Mouse (Mus musculus) thymus, postnatal 10 days (tissue): ENCODE data around the gene Ubtd2.
"Not testable (repeated sequence)": the region's sequence is repeated elsewhere in the genome, so short reads cannot be mapped to it uniquely, and the experiment has no call there.

Source experiments
- DNase-seq, 2 experiments: peaks; one replicate each; pipeline ENCODE4 v3.0.0; 2021; ENCODE audit warnings: low spot score in 2 of 2

The Ubtd2 gene

DNA sequence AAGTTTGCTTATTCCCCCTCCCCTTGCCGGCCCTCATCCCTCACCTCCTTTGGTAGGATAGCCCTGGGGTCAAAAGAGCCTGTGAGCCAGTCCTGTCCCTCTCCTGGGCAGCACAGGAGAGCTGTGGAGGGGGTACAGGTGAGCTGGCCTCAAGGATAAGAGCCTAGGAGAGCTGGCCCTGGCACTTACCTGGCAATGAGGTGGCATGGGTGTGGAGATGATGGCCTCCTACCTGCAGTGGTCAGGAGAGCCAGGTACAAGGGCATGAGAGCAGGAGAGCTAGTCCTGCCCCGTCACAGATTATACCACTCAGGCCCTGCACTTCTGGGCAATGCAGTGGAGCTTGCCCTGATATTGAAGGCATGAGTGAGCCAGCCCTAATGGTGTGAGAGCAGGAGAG, 9.1 kb downstream of the Ubtd2 start:
- no peak for DNase-seq

DNA sequence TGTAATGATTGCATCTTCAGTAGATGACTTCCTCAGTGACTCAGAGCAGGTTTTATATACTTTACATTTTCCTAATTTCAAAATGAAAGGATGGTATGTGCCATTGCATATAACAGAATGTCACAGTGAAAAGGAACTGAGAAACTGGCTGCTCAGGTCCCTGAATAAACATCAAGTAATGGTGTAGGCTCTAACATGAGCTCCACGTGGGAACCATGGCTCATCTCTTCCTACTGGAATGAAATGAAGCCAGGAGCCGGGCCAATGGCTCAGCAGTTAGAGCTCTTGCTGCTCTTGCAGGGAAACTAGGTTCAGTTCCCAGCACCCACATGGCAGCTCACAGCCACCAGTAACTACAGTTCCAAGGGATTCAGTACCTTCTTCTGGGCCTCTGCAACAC, 16.8 kb downstream of the Ubtd2 start:
- no peak for DNase-seq

DNA sequence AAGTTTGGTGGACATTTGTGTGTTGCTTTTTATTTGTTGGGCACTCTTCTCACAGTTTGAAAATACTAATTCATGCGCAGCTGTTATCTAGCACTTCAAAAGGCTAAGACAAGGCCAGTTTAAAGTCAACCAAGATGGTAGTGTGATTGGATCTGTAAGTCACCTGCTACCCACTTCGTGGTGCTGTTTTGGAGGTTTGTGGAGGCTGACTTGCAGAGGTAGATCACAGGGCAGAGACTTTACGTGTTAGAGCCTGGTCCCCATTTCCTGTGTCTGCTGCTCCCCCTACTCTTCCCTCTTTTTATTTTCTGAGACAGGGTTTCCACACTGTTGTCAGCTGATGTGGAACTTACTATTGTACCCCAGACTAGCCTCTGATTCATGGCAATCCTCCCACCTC, 19.6 kb downstream of the Ubtd2 start:
- no peak for DNase-seq

DNA sequence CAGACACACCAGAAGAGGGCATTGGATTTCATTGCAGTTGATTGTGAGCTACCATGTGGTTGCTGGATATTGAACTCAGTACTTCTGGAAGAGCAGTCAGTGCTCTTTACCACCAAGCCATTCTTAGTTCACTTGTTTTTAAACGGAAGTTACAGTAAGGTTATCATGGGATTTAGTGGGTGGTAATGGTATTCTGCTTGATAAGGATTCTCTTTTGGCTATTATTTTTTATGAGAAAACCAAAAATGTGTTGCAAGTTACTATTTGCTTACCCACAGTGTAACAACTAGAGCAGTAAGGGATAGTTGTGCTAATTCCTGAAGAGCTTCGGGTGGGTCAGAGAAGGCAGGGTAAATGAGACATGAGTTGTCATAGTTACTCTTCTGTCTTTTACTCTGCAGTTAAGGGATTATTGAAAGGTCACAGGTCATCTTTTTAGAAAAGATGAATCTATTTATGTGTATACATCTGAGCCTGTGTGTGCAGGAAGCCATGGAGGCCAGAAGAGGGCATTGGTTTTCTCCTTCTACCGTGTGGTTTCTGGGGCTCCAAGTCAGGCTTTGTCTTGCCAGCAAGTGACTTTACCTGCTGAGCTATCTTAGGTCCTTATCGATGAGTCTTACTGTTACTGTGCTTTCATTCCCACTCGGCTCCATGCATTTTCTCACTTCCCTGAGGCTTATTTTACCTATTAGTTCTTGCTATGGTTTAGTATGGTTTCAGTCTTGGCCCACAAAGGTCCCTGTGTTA, 20.5 kb downstream of the Ubtd2 start:
- DNase-seq: no peak

DNA sequence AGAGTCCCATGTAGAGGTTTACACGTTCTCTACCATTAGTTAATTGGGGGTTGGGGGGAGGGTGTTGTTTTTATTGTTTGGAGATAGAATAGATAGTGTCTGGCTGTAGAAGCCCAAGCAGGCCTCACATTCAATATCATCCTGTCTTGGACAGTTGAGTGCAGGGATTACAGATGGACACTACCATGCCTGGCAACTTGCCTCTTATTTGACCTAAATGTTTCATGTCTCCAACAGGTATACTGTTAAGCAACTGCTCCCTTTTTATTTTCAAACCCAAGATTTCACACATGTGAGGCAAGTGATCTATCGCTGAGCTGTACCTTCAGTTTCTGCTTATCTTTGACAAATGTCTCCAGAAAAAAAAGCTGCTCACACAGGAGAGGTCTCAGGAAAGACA, 26.4 kb downstream of the Ubtd2 start:
- DNase-seq: no peak

DNA sequence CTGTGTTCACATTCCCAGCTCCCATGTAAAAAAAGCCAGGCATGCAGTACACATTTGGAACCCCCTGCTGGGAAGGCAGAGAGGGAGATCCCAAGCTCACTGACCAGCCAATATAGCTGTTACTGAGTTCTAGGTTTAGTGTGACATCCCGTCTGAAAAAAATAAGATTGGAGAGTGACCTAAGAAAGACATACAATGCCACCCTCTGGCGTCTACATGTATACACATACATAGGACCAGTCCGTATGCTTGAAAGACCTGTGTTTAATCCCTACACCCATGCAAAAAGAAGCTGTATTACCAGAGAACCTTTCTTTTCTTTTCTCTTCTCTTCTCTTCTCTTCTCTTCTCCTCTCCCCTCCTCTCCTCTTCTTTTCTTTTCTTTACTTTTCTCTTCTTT, 30.1 kb downstream of the Ubtd2 start:
- DNase-seq: no peak

DNA sequence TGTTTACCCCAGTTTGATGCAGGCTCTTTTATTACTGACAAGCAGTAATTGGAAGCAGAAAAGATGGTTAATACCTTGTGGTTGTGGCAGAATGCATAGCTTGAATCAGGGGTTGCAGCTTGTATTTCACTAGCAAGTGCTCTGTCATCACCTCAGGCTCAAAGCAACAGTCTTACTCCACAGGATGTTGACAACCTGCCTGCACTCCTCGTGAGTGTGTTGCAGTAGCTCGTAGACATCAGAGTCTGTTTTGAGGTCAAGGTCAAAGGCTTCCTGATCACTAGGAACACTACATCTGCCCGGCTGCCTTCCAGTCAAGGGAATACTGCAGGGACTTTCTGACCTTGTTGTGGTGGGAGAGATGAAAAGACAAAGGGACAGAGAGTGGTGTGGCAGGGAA, 31.5 kb downstream of the Ubtd2 start:
- peak in 1 of 2 experiments; percentile 5 for DNase-seq

DNA sequence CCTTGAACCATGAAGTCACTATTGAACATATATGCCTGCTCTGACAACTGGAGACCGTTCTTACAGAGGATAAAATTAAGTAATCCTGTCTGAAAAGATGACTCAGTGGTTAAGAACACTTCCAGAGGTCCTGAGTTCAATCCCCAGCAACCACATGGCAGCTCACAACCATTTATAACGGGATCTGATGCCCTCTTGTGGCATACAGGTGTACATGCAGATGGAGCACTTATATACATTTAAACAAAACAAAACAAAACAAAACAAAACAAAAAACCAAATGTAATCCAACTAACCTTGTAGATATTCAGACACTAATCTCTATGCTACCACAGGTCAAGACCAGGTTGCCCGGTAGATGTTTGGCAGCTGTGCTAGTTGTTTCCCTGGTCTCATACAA, 32.3 kb downstream of the Ubtd2 start:
- no peak for DNase-seq

DNA sequence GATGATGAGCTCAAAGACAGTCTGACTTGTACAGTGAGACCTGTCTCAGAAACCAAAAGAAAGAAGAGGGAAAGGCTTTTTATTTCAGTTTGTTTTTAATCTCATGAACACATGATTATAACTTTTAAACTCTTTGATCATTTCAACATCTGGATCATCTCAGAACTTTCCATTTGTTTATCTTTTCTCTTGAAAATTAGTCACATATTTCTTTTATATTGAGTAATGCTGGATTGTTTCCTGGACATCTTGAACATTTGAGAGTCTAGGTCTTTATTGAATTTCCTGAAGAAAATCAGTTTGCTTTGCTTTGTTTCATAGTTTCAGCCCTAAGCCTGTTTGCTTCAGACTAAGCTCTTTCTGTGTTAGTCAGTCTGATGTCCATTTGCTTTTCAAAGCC, 33.2 kb downstream of the Ubtd2 start:
- DNase-seq: no peak

DNA sequence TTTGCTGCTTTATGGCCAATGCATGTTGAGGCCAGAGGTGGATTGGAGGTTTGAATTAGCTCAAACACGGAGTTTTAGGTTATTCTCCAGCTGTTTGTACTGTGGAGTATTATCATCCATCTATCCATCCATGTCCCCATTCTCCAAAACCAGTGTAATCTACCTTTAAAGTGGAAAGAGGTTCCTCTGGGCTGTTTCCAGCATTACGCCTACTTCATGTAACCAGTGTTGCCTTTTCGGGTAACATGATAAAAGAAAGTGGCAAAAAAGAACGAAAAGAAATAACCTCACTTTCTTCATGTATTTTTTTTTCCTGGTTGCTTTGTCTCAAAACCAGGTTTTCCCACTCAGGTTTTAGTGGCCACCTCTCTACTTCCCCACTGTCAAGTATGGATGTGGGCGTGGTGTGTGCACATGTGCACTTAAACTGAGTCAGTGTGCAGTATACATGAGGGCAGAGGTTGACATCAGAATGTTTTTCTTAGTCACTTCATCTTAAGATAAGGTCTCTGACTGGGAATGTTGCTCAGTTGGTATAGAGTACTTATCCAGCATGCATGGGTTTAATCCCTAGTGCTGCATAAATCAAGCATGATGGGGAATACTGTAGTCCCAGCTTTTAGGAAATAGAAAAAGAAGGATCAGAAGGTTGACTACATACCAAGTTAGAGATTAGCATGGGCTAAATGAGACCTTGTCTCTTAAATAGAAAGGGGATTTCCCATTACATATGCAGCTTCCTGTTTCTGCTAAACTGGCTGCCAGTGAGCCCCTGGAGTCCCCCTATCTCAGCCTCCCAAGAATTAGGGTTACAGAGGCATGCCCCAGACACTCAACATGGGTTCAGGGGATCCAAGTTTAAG, 33.9 kb downstream of the Ubtd2 start:
- no peak for DNase-seq

DNA sequence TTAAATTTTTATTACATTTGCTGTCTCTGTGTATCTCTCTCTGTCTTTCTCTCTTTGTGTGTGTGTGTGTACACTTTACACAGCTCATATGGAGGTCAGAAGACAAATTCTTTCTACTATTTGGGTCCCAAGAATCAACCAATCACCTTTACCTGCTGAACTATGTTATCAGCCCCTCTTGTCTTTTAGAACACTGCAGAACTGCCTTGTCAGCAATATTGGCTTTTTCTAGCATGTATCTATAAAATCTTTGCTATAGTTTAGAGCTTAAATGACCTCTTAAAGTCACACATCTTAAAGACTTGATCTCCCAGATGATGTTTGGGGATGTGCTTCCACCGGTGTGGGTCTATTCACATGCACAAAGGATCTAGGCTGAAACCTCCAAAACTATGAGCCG, 35.9 kb downstream of the Ubtd2 start:
- DNase-seq: no peak

DNA sequence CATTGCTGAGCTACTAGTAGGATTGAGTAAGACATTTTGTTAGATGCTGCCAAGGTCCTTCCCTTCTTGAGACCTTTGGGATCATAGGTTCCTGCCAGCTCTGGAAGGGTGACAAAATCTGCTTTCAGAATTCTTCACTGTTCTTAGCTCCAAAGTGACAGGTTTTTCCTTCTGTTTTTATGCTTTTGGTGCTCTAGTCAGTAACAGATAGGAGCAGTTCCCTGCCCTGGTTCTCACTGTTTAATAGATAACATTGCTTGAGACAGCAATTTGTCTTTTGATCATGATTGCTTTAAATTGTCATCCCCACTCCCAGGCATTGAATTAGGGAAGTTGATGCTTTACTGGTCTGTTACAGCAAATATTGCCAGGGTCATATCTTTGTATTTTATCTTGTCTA, 38.1 kb downstream of the Ubtd2 start:
- no peak for DNase-seq

DNA sequence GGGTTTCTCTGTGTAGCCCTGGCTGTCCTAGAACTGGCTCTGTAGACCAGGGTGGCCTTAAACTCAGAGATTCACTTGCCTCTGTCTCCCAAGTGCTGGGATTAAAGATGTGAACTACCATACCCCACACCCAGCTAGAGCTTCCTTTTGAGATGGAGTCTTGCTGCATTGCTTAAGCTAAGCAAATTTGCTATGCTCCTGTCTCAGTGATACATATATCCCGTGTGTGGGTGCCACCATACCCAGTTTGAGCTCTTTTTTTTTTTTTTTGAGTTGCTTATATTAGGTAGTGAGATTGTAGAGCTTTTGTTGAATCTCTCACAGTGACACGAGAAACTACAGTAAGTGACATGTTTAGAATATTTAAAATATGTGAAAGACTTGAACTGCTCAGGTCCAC, 40.1 kb downstream of the Ubtd2 start:
- DNase-seq: no peak

DNA sequence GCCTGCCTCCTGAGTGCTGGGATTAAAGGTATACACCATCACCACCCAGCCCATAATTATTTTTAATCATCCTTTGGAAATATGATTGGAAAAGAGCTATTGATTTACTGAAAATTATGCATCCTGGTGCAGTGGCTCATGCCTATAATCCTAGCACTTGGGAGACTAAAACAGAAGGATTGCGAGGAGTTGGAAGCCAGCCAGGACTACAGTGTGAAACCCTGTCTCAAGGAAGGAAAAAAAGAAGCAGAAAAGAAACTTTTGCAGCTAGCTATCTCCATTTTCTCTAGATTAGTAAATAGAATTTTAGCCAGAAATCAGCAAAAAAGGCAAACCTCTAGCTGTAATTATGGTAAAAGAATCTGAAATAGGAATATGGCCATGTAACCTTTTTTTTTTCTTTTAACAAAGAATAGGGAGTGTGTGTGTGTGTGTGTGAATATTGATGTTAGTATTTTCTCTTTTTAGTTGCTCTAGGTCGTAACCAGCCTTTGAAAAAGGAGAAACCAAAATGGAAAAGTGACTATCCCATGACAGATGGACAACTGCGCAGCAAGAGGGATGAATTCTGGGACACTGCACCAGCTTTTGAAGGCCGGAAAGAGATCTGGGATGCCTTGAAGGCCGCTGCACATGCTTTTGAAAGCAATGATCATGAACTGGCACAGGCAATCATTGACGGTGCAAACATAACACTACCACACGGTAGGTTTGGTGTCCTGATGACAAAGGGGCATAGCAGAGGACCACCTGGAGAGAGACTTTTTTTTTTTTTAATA, 43.8 kb downstream of the Ubtd2 start:
- no peak for DNase-seq

DNA sequence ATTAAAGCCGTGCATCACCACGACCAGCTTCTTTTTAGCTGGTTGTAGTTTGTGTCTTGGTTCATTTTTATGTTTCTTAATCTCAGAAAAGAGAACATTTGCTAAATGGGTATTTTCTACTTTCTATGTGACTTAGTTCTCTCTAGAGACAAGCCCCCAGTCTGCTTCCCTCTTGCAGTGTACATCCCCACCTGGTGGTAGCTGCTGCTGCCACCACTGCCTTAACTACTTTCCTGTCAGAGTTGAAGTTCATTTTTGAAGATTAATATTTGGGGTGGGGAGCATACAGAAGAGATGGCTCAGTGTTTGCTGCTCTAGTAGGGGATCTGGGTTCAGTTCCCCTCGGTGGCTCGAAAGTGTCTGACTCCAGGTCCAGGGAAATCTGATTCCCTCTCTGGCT, 44.8 kb downstream of the Ubtd2 start:
- DNase-seq: no peak

DNA sequence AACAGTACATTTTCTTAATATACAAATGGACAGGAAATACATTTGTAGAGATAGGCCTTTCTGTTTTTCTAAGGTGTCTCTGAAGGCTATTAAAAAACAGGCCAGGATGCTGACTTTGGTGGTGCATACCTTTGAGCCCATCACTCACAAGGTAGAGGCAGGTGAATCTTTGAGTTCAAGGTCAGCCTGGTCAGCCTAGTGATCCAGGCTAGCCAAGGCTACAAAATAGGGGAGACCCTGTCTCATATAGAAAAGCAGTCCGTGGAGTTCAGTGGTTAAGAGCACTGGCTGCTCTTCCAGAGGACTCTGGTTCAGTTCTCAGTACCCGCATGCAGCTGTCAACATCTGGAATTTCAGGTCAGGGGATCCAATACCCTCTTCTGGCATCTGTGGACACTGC, 48.5 kb downstream of the Ubtd2 start:
- DNase-seq: no peak

DNA sequence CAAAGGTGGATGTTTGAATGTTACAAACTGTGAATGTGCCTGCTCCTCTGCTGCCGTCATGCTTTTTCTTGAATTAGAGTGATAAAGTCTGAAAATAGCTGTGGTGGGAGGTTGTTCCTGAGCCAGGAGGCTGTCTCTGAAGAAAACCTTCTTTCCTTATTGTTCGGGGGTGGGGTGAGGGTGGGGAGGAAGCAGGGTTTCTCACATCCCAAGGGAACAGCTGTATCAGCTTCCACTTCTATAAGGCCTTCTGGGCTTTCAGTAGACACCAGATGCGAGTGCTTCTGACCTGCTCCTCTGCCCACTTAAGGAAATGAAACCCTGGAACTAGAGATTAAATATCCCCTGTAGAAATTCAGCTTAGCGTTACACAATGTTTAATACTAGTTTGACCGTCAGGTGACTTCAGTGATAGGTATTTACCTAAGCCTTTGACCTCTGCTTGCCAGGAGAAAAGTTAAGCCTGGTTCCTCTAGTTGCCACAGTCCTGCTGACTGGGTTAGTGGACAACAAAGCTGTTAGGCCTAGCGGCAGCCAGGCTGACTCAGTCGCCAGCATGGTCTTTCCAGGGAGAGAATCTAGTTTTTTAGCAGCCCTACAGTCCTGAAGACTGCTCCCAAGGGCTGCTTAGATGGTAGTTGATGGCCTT, 50.0 kb downstream of the Ubtd2 start:
- no peak for DNase-seq

DNA sequence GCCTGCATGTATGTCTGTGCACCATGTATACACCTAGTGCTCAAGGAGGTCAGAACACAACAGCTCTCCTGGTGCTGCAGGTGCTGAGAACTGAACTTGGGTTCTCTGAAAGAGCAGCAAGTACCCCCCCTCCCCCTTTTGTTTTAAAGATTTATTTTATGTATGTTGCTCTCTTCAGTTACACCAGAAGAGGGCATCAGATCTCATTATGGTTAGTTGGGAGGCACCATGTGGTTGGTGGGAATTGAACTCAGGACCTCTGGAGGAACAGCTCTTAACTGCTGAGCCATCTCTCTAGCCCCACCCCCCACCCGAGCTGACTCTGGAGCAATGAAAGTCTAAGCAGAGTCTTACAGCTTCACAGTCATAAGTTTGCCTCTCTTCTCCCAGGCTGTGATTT, 55.8 kb downstream of the Ubtd2 start:
- no peak for DNase-seq

DNA sequence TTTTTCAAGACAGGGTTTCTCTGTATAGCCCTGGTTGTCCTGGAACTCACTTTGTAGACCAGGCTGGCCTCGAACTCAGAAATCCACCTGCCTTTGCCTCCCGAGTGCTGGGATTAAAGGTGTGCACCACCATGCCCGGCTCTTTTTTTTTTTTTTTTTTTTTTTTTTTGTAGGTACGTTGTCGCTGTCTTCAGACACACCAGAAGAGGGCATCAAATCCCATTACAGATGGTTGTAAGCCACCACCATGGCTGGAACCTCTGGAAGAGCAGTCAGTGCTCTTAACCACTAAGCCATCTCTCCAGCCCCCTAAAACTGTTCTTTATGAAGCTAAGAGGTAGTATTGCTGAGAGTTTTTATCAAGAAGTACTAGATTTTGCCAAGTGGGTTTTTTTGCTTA, 59.7 kb downstream of the Ubtd2 start:
- not testable (repeated sequence) for DNase-seq

DNA sequence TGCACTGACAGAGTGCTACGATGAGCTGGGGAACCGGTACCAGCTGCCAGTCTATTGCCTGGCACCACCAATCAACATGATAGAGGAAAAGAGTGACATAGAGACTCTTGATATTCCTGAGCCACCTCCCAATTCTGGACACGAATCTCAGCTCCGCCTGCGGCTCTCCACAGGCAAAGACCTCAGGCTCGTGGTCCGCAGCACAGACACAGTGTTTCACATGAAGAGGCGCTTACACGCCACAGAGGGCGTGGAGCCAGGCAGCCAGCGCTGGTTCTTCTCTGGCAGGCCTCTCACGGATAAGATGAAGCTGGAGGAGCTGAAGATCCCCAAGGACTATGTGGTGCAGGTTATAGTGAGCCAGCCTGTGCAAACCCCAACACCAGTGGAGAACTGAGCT, 60.9 kb downstream of the Ubtd2 start:
- no peak for DNase-seq

DNA sequence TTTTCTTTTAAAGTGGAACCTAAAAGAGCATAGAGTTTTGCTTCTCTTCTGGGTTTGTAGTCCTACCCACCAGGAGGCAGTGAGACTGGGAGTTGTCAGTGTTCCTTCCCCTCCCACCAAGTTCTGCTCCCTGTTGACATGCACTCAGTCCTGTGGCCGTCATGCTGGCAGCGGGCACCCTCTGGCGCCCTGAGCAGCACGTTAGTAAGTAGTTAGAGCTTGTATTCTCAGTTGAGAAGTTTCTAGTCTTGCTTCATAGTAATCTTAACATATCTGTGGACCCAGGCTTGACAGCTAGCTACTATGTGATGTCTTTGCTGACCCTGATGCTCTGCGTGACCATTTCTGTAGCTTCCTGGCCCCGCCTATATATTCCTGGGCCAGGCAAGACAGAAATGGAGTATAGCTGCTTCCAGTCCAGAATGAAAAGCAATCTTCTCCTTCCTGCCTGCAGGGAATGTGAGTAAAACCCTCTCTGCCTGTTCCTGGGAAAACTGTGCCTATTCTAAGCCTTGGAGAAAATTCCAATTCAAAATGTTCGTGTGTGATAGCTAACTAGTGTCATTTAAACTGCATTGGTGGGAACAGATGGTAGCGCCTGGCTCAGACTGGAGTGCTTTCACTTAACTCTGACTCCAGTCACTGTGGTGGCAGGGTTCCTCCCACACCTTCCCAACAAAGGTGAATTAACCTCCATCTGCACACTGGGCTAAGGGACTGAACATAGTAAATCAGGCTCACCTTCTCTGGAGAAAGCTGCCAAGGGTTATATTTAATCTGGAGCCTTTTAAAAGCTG, 61.9 kb downstream of the Ubtd2 start:
- no peak for DNase-seq
